Mouse (Mus musculus) hindbrain, embryonic 13.5 days (tissue): Measurements from ENCODE around the gene Zdhhc14. TPM values are rescaled to one million over a fixed set of nuclear protein-coding genes. Genes with fewer than 3 reads are reported as not detected.

Experiments used
- ATAC-seq: fragments of 200-750 bp; cut with Nextera tagmentation; 2 replicates; pipeline ENCODE4 v1.8.0; 2017; ENCODE audit warnings: moderate TSS enrichment; ENCODE audit not compliant: low FRiP score
- H3K27ac ChIP-seq: fragments of 300-500 bp; sonication (generic); 2 replicates; pipeline ENCODE4 v1.5.1; 2015; ENCODE audit warnings: inconsistent platforms, mild to moderate bottlenecking, moderate library complexity
- H3K27me3 ChIP-seq: fragments of 300-500 bp; sonication (generic); 2 replicates; pipeline ENCODE4 v1.6.1; 2015; ENCODE audit warnings: mild to moderate bottlenecking, inconsistent platforms
- H3K36me3 ChIP-seq: fragments of 300-500 bp; sonication (generic); 2 replicates; pipeline ENCODE4 v1.6.1; 2015; ENCODE audit warnings: mild to moderate bottlenecking, inconsistent platforms
- H3K4me1 ChIP-seq: fragments of 300-500 bp; sonication (generic); replicated peaks from 2 replicates; pipeline ENCODE4 v1.6.1; 2015; ENCODE audit warnings: inconsistent platforms
- H3K4me2 ChIP-seq: fragments of 300-500 bp; sonication (generic); 2 replicates; pipeline ENCODE4 v1.6.1; 2015; ENCODE audit warnings: inconsistent platforms, mild to moderate bottlenecking, moderate library complexity
- H3K4me3 ChIP-seq: fragments of 300-500 bp; sonication (generic); 2 replicates; pipeline ENCODE4 v1.5.1; 2015; ENCODE audit warnings: mild to moderate bottlenecking, inconsistent platforms
- H3K9ac ChIP-seq: fragments of 300-500 bp; sonication (generic); 2 replicates; pipeline ENCODE4 v1.6.1; 2015; ENCODE audit warnings: mild to moderate bottlenecking, inconsistent platforms
- H3K9me3 ChIP-seq: fragments of 300-500 bp; sonication (generic); 2 replicates; pipeline ENCODE4 v1.6.1; 2016; ENCODE audit warnings: inconsistent platforms
- WGBS: fragments of 180-500 bp; shearing (Covaris S2); methylation state at CpG from one replicate; pipeline ENCODE4 v1.1.7; 2015; 5-methylcytosine and 5-hydroxymethylcytosine counted together
- polyA plus RNA-seq: library from polyadenylated mRNA; unstranded; fragments of >200 nt; fragmentation: Nextera tagmentation; extraction: Ambion mirVana; gene quantifications from 2 replicates; pipeline ENCODE4 v1.2.1, GENCODE M21; 2015

The Zdhhc14 gene
- polyA plus RNA-seq, 1 experiment from 2014 or later, result 6.8 TPM

- Histone ChIP-seq H3K4me2 (no peak overlapping the region), H3K27me3 (no peaks in the 10 kb centered on the region), H3K4me1 (no peaks in the 10 kb centered on the region), H3K36me3 (no peaks in the 10 kb centered on the region), H3K4me3 (no peak overlapping the region), H3K9ac (no peak overlapping the region), H3K27ac (no peak overlapping the region), H3K9me3 (no peaks in the 10 kb centered on the region)
- 60% methylated on average over 5 of the region's 5 CpGs for WGBS
- ATAC-seq, result no peak
Measured at GRCm38 (mm10) chr17:5595068-5595467, 102.7 kb downstream of the Zdhhc14 start.

DNA sequence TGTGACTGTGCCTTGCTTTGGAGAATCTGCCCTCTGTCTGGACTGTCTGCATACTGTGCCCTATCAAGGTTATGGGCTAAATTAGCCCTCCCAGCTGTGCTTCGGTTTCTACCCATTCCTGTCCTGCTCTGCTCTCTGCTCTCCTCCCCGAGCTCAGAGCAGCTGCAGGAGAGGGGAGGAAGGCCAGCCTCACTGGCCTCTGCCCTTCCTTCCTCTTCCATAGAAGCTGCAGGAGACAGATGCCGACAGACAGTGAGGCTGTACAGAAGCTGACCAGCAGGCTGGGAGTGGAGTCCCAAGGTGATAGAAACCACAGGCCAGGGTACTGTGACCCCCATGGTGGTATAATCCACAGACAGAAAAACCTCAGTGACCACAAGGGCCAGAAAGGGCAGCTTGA is 104.1 kb downstream of the Zdhhc14 start:
- Histone ChIP-seq H3K27ac (no peak overlapping the region), H3K4me2 (no peak overlapping the region), H3K4me1 (no peaks in the 10 kb centered on the region), H3K9ac (no peak overlapping the region), H3K4me3 (no peak overlapping the region), H3K9me3 (no peaks in the 10 kb centered on the region), H3K27me3 (no peaks in the 10 kb centered on the region), H3K36me3 (no peaks in the 10 kb centered on the region)
- ATAC-seq, result no peak
- WGBS, result 79% methylated on average over 3 of the region's 3 CpGs

GRCm38 (mm10) chr17:5598999-5599398 is 106.6 kb downstream of the Zdhhc14 start:
- 84% methylated on average over 4 of the region's 4 CpGs for WGBS
- H3K9ac ChIP-seq, result no peak overlapping the region
- no peak overlapping the region for H3K4me2 ChIP-seq
- no peaks in the 10 kb centered on the region for H3K4me1 ChIP-seq
- ATAC-seq, result no peak
- no peak overlapping the region for H3K27ac ChIP-seq
- H3K9me3 ChIP-seq, result no peaks in the 10 kb centered on the region
- H3K4me3 ChIP-seq, result no peak overlapping the region
- H3K36me3 ChIP-seq, result no peaks in the 10 kb centered on the region
- no peaks in the 10 kb centered on the region for H3K27me3 ChIP-seq

DNA sequence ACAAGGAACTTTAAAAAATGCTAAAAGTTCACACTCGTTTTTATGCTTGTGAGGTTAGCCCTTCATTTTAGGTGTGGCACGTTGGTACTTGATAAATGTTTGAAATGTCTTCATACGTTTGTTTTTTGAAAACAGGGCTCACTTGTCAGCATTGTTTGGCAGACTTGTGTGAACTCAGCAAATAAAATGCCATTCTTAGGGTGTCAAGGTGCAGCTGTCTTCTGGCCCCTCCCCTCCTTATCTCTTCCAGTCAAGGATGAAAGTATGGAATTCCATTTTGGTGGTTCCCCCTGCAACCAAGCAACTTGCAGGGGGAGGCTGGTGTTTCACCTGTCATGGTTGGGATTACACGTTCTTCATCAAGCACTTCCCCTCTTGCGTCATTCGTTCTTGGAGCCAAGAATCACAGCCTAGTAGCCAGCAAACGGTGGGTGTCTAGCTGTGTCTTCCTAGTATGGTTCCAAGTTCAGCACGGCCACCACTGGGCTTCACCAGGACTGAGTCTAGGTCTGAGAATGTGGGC is 108.2 kb downstream of the Zdhhc14 start:
- H3K4me2 ChIP-seq, result no peak overlapping the region
- no peaks in the 10 kb centered on the region for H3K36me3 ChIP-seq
- WGBS, result 92% methylated on average over 8 of the region's 8 CpGs
- ATAC-seq, result no peak
- no peaks in the 10 kb centered on the region for H3K27me3 ChIP-seq
- H3K4me1 ChIP-seq, result 0 out of 2 replicates have a peak, but pooled peaks cover 2% of the 10 kb centered on the region
- H3K9me3 ChIP-seq, result no peaks in the 10 kb centered on the region
- no peak overlapping the region for H3K4me3 ChIP-seq
- H3K9ac ChIP-seq, result no peak overlapping the region
- no peak overlapping the region for H3K27ac ChIP-seq

DNA sequence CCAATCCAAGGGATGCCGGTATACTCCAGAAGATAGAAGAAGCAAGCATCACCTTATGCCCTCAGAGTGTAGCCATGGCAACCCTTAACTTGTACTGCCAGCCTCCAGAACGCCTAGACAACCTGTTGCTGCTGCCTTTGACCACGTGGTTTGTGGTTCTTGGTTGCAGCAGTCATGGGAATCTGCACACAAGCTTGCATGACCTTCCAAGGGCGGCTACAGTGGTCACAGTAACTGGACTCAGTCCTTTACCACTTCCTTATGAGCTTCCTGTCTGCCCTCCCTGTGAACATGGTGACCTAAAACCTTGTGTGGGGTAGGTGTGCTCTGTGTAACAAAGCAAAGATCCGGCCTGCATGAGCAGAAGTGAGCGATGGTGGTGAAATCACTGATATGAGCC is 109.6 kb downstream of the Zdhhc14 start:
- Histone ChIP-seq H3K4me1 (0 out of 2 replicates have a peak, but pooled peaks cover 3% of the 10 kb centered on the region), H3K9me3 (no peaks in the 10 kb centered on the region), H3K27me3 (no peaks in the 10 kb centered on the region), H3K36me3 (no peaks in the 10 kb centered on the region), H3K4me2 (no peak overlapping the region), H3K9ac (no peak overlapping the region), H3K4me3 (no peak overlapping the region), H3K27ac (no peak overlapping the region)
- no peak for ATAC-seq
- WGBS, result 85% methylated on average over 6 of the region's 6 CpGs

GRCm38 (mm10) chr17:5606151-5606591 is 113.8 kb downstream of the Zdhhc14 start:
- ATAC-seq, result no peak
- Histone ChIP-seq H3K27ac (peak overlapping the region; percentile 30; the same call in 1 of the 2 replicates), H3K4me1 (0 out of 2 replicates have a peak, but pooled peaks cover 3% of the 10 kb centered on the region), H3K27me3 (no peaks in the 10 kb centered on the region), H3K4me2 (no peak overlapping the region), H3K9ac (no peak overlapping the region), H3K9me3 (no peaks in the 10 kb centered on the region), H3K36me3 (no peaks in the 10 kb centered on the region), H3K4me3 (no peak overlapping the region)
- WGBS, result 56% methylated on average over 8 of the region's 8 CpGs

DNA sequence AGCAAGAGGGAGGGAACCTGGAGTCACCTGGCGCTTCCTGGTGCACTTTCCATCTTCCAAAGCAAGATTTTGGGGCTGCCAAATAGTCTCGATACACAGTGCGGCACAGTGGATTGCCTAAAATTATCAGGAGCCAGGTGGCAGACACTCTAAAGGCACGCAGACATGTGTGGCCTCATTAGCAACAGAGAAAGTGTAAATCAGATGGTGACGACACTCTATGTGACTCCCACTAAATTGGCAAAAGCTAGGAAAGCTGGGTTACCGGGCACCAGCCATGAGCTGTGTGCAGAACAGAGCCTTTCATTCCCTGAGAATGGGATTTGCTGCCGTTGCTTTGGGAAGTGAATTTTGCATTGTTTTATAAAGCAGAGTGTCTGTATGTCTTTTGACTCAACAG is 115.0 kb downstream of the Zdhhc14 start:
- H3K9ac ChIP-seq, result no peak overlapping the region
- H3K9me3 ChIP-seq, result no peaks in the 10 kb centered on the region
- no peak overlapping the region for H3K27ac ChIP-seq
- no peak overlapping the region for H3K4me3 ChIP-seq
- H3K4me1 ChIP-seq, result 0 out of 2 replicates have a peak, but pooled peaks cover 3% of the 10 kb centered on the region
- WGBS, result 83% methylated on average over 7 of the region's 7 CpGs
- no peak for ATAC-seq
- no peaks in the 10 kb centered on the region for H3K27me3 ChIP-seq
- no peak overlapping the region for H3K4me2 ChIP-seq
- H3K36me3 ChIP-seq, result no peaks in the 10 kb centered on the region

DNA sequence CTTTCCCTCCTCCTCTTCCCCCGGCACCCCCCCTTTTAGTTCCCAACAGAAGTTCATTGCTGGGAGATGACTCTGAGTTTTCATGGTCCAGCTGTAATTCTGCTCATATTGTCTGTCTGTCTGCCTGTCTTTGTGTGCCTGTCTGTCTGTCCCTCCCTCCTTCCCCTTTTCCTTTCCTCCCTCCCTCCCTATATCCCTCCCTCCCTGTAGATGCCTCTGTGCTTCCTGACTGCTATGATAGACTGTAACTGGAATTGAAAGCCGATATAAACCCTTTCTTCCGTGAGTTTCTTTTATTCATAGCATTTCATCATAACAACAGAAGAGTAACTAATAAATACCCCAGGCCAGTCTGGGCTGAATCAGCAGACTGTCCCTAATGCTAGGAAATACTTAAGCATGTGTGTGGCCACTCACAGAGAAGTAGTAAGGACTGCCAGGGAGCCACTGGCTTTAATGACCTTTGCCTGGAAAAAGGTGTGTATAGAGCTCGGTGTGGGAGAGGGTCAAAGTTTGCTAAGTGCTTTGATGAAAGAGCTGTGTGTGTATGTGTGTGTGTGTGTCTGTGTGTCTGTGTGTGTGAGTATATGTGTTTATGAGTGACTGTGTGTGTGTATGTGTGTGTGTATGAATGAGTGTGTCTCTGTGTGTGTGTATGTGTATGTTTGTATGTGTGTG is 117.7 kb downstream of the Zdhhc14 start:
- H3K4me2 ChIP-seq, result no peak overlapping the region
- H3K36me3 ChIP-seq, result no peaks in the 10 kb centered on the region
- no peak for ATAC-seq
- WGBS, result 84% methylated on average over 3 of the region's 4 CpGs
- no peak overlapping the region for H3K27ac ChIP-seq
- 0 out of 2 replicates have a peak, but pooled peaks cover 3% of the 10 kb centered on the region for H3K4me1 ChIP-seq
- H3K4me3 ChIP-seq, result no peak overlapping the region
- no peaks in the 10 kb centered on the region for H3K9me3 ChIP-seq
- H3K27me3 ChIP-seq, result no peaks in the 10 kb centered on the region
- no peak overlapping the region for H3K9ac ChIP-seq

- Histone ChIP-seq H3K4me1 (no peaks in the 10 kb centered on the region), H3K4me2 (no peak overlapping the region), H3K9me3 (no peaks in the 10 kb centered on the region), H3K36me3 (no peaks in the 10 kb centered on the region), H3K4me3 (no peak overlapping the region), H3K27ac (no peak overlapping the region), H3K27me3 (no peaks in the 10 kb centered on the region), H3K9ac (no peak overlapping the region)
- 76% methylated on average over 4 of the region's 4 CpGs for WGBS
- no peak for ATAC-seq
Measured at GRCm38 (mm10) chr17:5612236-5612635, 119.9 kb downstream of the Zdhhc14 start.

DNA sequence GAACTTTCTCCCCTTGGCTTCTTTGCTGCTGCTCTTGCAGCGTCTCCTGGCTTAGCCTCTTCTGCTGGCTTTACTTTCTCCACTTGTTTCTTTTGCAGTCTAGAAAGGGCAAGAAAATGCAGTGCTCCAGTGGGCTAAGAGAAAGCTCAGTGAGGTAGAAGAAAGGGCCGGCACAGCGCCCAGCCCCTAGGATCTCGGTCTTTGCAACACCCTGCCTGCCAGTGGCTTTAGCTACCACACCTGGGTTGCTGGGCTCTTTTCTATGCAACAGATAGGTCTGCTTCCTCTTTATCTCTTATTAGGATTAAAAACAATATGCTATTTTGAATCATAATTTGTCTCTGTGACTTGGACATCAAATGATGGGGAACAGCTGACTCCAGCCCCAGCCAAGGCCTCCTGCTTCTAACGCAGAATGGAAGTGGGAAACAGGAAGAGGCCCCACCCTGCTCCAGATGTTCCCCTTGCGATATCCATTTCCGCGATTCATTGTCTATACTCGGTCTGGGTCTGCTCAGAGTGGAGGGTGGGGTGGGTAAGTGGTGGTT is 122.5 kb downstream of the Zdhhc14 start:
- ATAC-seq, result no peak
- H3K4me2 ChIP-seq, result no peak overlapping the region
- WGBS, result 71% methylated on average over 9 of the region's 9 CpGs
- H3K4me1 ChIP-seq, result peaks cover 7% of the 10 kb centered on the region; the same call in 1 of the 2 replicates
- no peaks in the 10 kb centered on the region for H3K9me3 ChIP-seq
- no peaks in the 10 kb centered on the region for H3K27me3 ChIP-seq
- H3K27ac ChIP-seq, result no peak overlapping the region
- no peak overlapping the region for H3K9ac ChIP-seq
- no peak overlapping the region for H3K4me3 ChIP-seq
- H3K36me3 ChIP-seq, result no peaks in the 10 kb centered on the region

GRCm38 (mm10) chr17:5621626-5622591 is 129.6 kb downstream of the Zdhhc14 start:
- Histone ChIP-seq H3K4me2 (no peak overlapping the region), H3K27ac (no peak overlapping the region), H3K9ac (no peak overlapping the region), H3K4me1 (peaks cover 7% of the 10 kb centered on the region; the same call in 1 of the 2 replicates), H3K4me3 (no peak overlapping the region), H3K9me3 (no peaks in the 10 kb centered on the region), H3K27me3 (no peaks in the 10 kb centered on the region), H3K36me3 (no peaks in the 10 kb centered on the region)
- ATAC-seq, result no peak
- 89% methylated on average over 25 of the region's 25 CpGs for WGBS

DNA sequence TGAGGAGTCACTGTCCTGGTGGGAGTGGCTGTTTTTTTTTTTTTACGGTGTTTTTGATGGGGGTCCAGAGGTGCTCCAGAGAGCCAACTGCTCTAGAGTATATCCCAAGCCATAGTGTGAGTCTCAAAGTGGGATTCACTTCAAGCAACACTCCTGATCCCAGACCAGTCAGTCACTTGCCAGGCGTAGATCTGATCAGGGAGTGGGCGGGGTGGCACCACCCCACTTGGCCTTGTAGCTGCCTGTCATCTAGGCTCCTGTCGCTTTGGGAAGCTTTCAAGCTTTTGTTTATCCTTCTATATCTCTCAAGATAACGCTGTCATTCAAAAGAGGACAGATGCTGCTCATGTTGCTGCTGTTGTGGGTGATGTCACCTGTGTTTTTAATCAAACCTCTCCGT is 130.4 kb downstream of the Zdhhc14 start:
- Histone ChIP-seq H3K4me3 (no peak overlapping the region), H3K27me3 (no peaks in the 10 kb centered on the region), H3K4me1 (peaks cover 7% of the 10 kb centered on the region; the same call in 1 of the 2 replicates), H3K9ac (no peak overlapping the region), H3K4me2 (no peak overlapping the region), H3K27ac (no peak overlapping the region), H3K9me3 (no peaks in the 10 kb centered on the region), H3K36me3 (no peaks in the 10 kb centered on the region)
- ATAC-seq, result no peak
- 74% methylated on average over 6 of the region's 6 CpGs for WGBS
